Mouse (Mus musculus): ENCODE results near the gene Unc79.

Unc79 gene

GRCm38 (mm10) chr12:103041401-103041800 lies 92.7 kb downstream of the Unc79 start:
- in situ Hi-C loops (cut with MboI): no loop called here

- in situ Hi-C loops (cut with MboI): no loop called here
Observed at GRCm38 (mm10) chr12:103042711-103043110, 94.1 kb downstream of the Unc79 start.

DNA sequence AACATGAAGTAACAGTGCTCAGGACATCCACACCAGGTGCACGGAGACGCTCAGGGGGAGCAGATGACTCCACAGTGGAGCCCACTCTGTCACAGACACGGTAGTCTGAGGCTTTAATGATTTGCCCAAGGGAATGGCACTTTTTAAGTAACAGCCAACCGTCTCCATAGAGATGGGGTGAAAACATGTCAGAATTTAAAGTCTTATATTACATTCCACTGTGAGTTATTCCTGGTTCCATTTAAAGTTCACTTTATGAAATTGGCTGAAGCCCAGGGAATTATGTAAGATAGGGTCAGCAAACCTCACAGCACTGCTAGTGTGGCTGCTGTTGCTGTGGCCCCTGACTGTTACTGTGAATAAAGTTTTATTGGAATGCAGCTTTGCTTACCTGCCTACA lies 95.8 kb downstream of the Unc79 start:
- in situ Hi-C loops (cut with MboI): no loop called here

GRCm38 (mm10) chr12:103049865-103050264 lies 101.2 kb downstream of the Unc79 start:
- in situ Hi-C loops (cut with MboI): loop anchor here (25.0 kb wide), 1 partner anchor 313 kb away; the partner anchor contains the start of genes Moap1 and Tmem251

- in situ Hi-C loops (cut with MboI): loop anchor here (25.0 kb wide), 1 partner anchor 322 kb away; the partner anchor contains the start of genes Moap1 and Tmem251
Observed at GRCm38 (mm10) chr12:103059321-103060053, 110.8 kb downstream of the Unc79 start.

DNA sequence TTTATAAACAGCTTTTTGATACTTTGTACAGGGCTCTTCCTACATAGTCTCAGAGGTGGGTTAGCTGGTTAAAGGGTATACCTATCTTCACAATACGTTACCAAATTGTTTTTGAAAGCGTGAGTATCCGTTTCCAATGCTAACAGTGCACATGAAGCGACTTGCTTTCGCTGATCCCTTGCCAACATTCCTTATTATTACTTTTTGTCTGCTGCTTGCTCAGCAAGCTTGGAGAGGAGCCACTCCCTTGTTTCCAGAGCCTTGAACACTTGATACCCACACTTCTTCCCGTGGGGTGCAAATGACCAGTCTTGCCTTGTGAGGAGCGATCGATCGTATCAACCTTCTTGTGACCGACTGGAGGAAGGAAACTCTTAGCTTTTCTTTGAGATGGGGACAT lies 112.1 kb downstream of the Unc79 start:
- in situ Hi-C loops (cut with MboI): loop anchor here (25.0 kb wide), 1 partner anchor 323 kb away; the partner anchor contains the start of genes Moap1 and Tmem251

- in situ Hi-C loops (cut with MboI): loop anchor here (25.0 kb wide), 1 partner anchor 325 kb away; the partner anchor contains the start of genes Moap1 and Tmem251
Observed at GRCm38 (mm10) chr12:103062133-103062532, 113.5 kb downstream of the Unc79 start.

DNA sequence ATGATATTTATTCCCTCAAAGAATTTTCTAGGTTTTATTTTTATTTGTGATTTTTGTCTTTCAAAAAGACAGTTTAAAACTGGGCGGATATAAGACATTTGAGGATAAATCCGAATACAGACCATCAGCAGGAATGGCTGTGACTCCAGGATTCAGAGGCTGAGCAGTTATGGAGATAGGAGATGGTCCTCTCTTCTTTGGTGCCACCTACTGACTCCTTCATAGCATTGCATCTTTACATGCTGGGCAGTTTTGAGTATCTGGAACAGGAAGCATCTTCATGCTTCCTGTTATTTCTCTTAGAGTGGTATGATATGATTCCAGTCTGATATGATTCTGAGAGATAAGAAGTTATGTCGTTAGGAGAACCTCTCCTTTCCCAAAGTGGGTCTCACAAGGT lies 116.3 kb downstream of the Unc79 start:
- in situ Hi-C loops (cut with MboI): loop anchor here (25.0 kb wide), 1 partner anchor 328 kb away; the partner anchor contains the start of genes Moap1 and Tmem251

DNA sequence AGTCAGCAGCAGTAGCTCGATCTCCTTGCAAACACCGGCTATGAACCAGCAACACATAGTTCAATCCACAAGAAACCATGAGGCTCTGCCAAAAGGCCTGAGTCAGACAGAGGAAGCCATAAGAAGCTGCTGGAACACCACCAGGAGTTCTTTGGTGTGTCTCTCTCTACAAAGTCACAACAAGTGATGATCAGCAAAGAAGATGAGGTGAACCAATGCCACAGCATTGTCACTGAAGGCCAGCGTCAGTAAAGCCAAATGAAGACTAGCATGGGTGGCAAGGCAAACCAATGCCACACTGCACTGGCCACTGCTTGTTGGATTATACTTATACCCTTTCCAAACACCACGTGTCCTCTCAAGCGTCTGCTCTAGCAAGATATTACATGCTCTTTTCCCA lies 119.5 kb downstream of the Unc79 start:
- in situ Hi-C loops (cut with MboI): loop anchor here (25.0 kb wide), 1 partner anchor 331 kb away; the partner anchor contains the start of genes Moap1 and Tmem251

DNA sequence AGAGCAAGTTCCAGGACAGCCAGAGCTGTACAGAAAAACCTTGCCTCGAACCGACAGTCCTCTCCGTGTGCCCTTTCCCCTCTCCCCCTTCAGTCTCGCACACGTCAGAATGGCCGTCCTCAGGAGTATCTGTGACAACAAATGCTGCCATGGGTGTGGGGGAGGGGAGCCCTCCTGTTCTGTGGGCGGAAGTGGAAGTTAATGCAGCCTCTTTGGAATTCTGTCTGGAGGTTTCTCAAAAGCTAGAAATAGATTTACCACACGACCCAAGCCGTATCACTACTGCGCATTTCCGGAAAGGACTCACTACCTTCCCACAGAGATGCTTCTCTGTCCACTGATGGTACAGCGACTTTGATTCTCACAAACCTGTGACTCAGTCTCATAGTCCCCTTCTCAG lies 120.9 kb downstream of the Unc79 start:
- in situ Hi-C loops (cut with MboI): loop anchor here (25.0 kb wide), 1 partner anchor 332 kb away; the partner anchor contains the start of genes Moap1 and Tmem251

DNA sequence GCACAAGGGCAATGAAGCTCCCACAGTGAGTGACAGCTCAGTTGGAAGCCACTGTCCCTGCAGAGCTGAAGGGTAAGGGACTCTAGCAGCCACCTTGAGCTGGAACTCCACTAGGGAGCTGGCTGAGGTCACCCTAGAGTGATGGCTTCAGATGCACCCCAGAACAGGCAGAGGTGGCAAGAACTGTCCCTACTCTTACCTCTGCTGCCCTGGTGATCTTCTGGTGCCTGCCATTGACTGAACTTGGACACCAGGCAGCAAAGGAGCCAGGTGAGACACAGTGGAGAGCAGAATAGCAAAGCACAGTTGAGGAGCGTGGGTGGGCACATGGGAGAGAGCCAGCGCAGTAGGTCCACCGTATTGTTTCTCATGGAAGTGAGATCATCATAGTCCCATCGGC lies 125.3 kb downstream of the Unc79 start:
- in situ Hi-C loops (cut with MboI): loop anchor here (25.0 kb wide), 1 partner anchor 337 kb away; the partner anchor contains the start of genes Moap1 and Tmem251

DNA sequence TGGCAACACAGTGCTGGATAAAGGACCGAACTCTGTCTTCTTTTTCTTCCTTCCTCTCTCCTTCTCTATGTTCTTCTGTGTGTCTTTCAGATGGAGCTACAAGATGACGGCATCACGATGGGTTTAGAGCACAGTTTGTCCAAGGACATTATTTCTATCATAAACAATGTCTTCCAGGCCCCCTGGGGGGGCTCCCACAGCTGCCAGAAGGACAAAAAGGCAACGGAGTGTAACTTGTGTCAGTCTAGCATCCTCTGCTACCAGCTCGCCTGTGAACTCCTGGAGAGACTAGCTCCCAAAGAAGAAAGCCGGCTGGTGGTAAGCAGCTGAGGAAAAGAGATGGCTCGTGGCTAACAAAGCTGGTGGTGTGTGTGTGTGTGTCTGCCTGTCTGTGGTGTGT lies 130.1 kb downstream of the Unc79 start:
- in situ Hi-C loops (cut with MboI): no loop called here

- in situ Hi-C loops (cut with MboI): no loop called here
Observed at GRCm38 (mm10) chr12:103080055-103080454, 131.4 kb downstream of the Unc79 start.

GRCm38 (mm10) chr12:103091831-103092230 lies 143.2 kb downstream of the Unc79 start:
- in situ Hi-C loops (cut with MboI): no loop called here

GRCm38 (mm10) chr12:103095160-103095559 lies 146.5 kb downstream of the Unc79 start:
- in situ Hi-C loops (cut with MboI): no loop called here

- in situ Hi-C loops (cut with MboI): no loop called here
Observed at GRCm38 (mm10) chr12:103099185-103099584, 150.5 kb downstream of the Unc79 start.

GRCm38 (mm10) chr12:103100088-103100487 lies 151.4 kb downstream of the Unc79 start:
- in situ Hi-C loops (cut with MboI): no loop called here

GRCm38 (mm10) chr12:103103041-103103440 lies 154.4 kb downstream of the Unc79 start:
- in situ Hi-C loops (cut with MboI): no loop called here

GRCm38 (mm10) chr12:103103601-103104000 lies 154.9 kb downstream of the Unc79 start:
- in situ Hi-C loops (cut with MboI): no loop called here

GRCm38 (mm10) chr12:103109301-103109700 lies 160.6 kb downstream of the Unc79 start:
- in situ Hi-C loops (cut with MboI): no loop called here

DNA sequence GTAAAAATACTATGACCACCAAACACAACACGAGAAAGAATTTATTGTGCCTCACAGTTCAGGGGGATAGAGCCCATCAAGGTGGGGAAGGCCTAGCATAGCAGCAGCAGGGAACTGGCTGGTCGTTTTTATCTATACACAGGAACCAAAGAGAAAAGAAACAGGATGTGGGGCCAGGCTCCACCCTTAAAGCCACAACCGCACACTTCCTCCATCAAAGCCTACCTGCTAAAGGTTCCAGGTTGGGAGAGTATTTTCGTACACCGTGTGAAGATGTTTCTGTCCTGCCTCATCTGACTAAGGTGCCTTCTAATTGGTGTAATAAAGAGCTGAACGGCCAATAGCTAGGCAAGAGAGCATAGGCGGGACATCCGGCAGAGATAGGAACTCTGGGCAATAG lies 168.0 kb downstream of the Unc79 start:
- in situ Hi-C loops (cut with MboI): no loop called here

- in situ Hi-C loops (cut with MboI): no loop called here
Observed at GRCm38 (mm10) chr12:103117517-103118193, 169.0 kb downstream of the Unc79 start.

DNA sequence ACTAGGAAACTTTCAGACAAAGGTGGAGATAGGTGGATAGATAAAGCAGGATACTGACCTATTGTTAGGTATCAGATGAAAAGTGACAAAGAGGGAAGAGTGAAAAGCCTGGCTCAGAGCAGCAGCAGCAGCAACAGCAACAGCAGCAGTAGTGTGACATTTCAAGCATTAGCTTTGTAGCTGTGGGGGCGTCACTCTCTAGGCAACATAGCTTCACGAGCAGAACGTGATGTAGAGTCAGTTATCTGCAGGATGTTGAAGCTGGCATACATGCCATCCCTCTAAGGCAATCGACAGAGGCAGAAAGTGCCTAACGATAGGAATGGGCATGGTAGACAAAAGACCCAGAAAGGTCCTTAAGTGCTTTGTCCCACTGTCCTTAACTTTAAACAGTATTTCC lies 173.3 kb downstream of the Unc79 start:
- in situ Hi-C loops (cut with MboI): no loop called here
